Mouse (Mus musculus) ES-E14 (cell line): ENCODE results near the gene Dhrs1. TPM values are rescaled to one million over a fixed set of nuclear protein-coding genes. Genes with fewer than 3 reads are reported as not detected.
A peak's percentile ranks its signal among the peaks of the same experiment; 100 is the strongest.

Source experiments
- DNase-seq: peaks from one replicate; pipeline ENCODE4 v3.0.0-alpha.2; 2013; ENCODE audit warnings: low read depth, low spot score
- H3K27ac ChIP-seq: 2 replicates; pipeline ENCODE4 v1.5.1; 2012; ENCODE audit warnings: low read depth, mild to moderate bottlenecking, low read length, moderate library complexity, mixed read lengths; ENCODE audit not compliant: poor library complexity, insufficient read depth, severe bottlenecking
- H3K36me3 ChIP-seq: 2 replicates; pipeline ENCODE4 v1.6.1; 2012; ENCODE audit warnings: mild to moderate bottlenecking, low read length, moderate library complexity, mixed read lengths; ENCODE audit not compliant: control insufficient read depth, poor library complexity, insufficient read depth, severe bottlenecking
- H3K4me1 ChIP-seq, 2 experiments: fragments of 150-350 bp in 1 of 2; sonication (generic) in 1 of 2; 2 replicates each; pipeline ENCODE4 v1.6.1; 2012; ENCODE audit warnings: low read length in 2 of 2, mild to moderate bottlenecking in 1 of 2, mixed read lengths in 1 of 2; ENCODE audit not compliant: control insufficient read depth in 2 of 2, insufficient read depth in 2 of 2, poor library complexity in 1 of 2
- H3K4me3 ChIP-seq, 2 experiments: fragments of 150-350 bp in 1 of 2; sonication (generic) in 1 of 2; 2 replicates each; pipeline ENCODE4 v1.5.1; 2012; ENCODE audit warnings: low read length in 2 of 2, low read depth in 1 of 2, mild to moderate bottlenecking in 1 of 2, mixed read lengths in 1 of 2; ENCODE audit not compliant: insufficient read depth in 1 of 2, poor library complexity in 1 of 2, severe bottlenecking in 1 of 2
- H3K9ac ChIP-seq: 2 replicates; pipeline ENCODE4 v1.6.1; 2012; ENCODE audit warnings: low read depth, mild to moderate bottlenecking, low read length, mixed read lengths; ENCODE audit not compliant: poor library complexity, insufficient read depth, severe bottlenecking
- H3K9me3 ChIP-seq: fragments of 150-350 bp; sonication (generic); 2 replicates; pipeline ENCODE4 v1.6.1; 2012; ENCODE audit warnings: low read depth, mild to moderate bottlenecking, low read length; ENCODE audit not compliant: control insufficient read depth, insufficient read depth
- CHD2 ChIP-seq: IDR thresholded peaks from 2 replicates; pipeline ENCODE4 v1.6.1; 2014; ENCODE audit warnings: mild to moderate bottlenecking, low read depth, low read length, inconsistent platforms
- HCFC1 ChIP-seq: IDR thresholded peaks from 2 replicates; pipeline ENCODE4 v1.6.1; 2012; ENCODE audit warnings: low read length, inconsistent platforms, borderline replicate concordance; ENCODE audit not compliant: insufficient read depth
- MAFK ChIP-seq: IDR thresholded peaks from 2 replicates; pipeline ENCODE4 v1.6.1; 2014; ENCODE audit warnings: mild to moderate bottlenecking, low read depth, low read length, inconsistent platforms; ENCODE audit not compliant: insufficient read depth
- ZC3H11A ChIP-seq: IDR thresholded peaks from 2 replicates; pipeline ENCODE4 v1.6.1; 2012; ENCODE audit warnings: low read depth, mild to moderate bottlenecking, inconsistent platforms, low read length, borderline replicate concordance
- ZNF384 ChIP-seq: IDR thresholded peaks from 2 replicates; pipeline ENCODE4 v1.6.1; 2012; ENCODE audit warnings: low read depth, low read length, inconsistent platforms
- in situ Hi-C, 2 experiments: fragments of 600-800 bp; cut with MboI; formaldehyde crosslinking; loops; one replicate each; pipeline ENCODE4 v1.15.1; 2025; ENCODE audit warnings: low sequenced_read_pairs in 2 of 2, inconsistent platforms in 1 of 2; ENCODE audit not compliant: unreplicated experiment in 2 of 2
- total RNA-seq: library from RNA; depleted of rRNA; stranded (reverse); fragments of 300-350 nt; gene quantifications from 2 replicates; pipeline ENCODE4 v1.2.3, GENCODE M21; 2012

The Dhrs1 gene
- total RNA-seq, 1 experiment = 9.6 TPM

- Histone ChIP-seq H3K36me3 (peaks cover 21% of the 10 kb centered on the region), H3K9ac (peak overlapping the region; percentile 19; the same call in 1 of the 2 replicates), H3K9me3 (no peaks in the 10 kb centered on the region), H3K27ac (no peak overlapping the region), H3K4me1 (peaks cover 2 to 3% of the 10 kb centered on the region in 2 experiments; a peak in 2 of 4 replicates), H3K4me3 (peak overlapping the region; percentile 95 to 100)
- in situ Hi-C loops = no loop called here
- DNase-seq = no peak
- TF ChIP-seq MAFK (no peak), ZNF384 (peak; percentile 65; the same call in 1 of the 2 replicates)
Observed at GRCm38 (mm10) chr14:55747051-55747847, 1.8 kb upstream of the Dhrs1 start.

GRCm38 (mm10) chr14:55745861-55746237 lies 359 bp upstream of the Dhrs1 start:
- Histone ChIP-seq H3K9me3 (no peaks in the 10 kb centered on the region), H3K36me3 (peaks cover 11% of the 10 kb centered on the region), H3K27ac (no peak overlapping the region), H3K4me3 (peak overlapping the region; percentile 95 to 100), H3K4me1 (peaks cover 2 to 3% of the 10 kb centered on the region in 2 experiments; a peak in 2 of 4 replicates), H3K9ac (peak overlapping the region; percentile 92)
- TF ChIP-seq MAFK (no peak), ZC3H11A (no peak), ZNF384 (0 out of 2 replicates have a peak, but pooled peaks have one; percentile 7), HCFC1 (peak; percentile 7; the same call in 1 of the 2 replicates), CHD2 (no peak)
- DNase-seq = no peak
- in situ Hi-C loops = no loop called here

GRCm38 (mm10) chr14:55743711-55744110 lies 1.8 kb downstream of the Dhrs1 start:
- peaks cover 2% of the 10 kb centered on the region; the same call in 1 of the 2 replicates for H3K36me3 ChIP-seq

GRCm38 (mm10) chr14:55737086-55737687 lies 8.3 kb downstream of the Dhrs1 start:
- in situ Hi-C loops = no loop called here
- no peaks in the 10 kb centered on the region for H3K9me3 ChIP-seq
- no peaks in the 10 kb centered on the region for H3K4me1 ChIP-seq
- no peak overlapping the region for H3K9ac ChIP-seq
- TF ChIP-seq HCFC1 = no peak
- no peak for TF ChIP-seq ZC3H11A
- TF ChIP-seq CHD2 = no peak
- no peak overlapping the region for H3K27ac ChIP-seq
- H3K36me3 ChIP-seq = peaks cover 2% of the 10 kb centered on the region; the same call in 1 of the 2 replicates
- H3K4me3 ChIP-seq = no peak overlapping the region
- no peak for DNase-seq

More at GRCm38 (mm10) chr14:55743711-55744110, 1.8 kb downstream of the Dhrs1 start:
- no peak overlapping the region for H3K4me3 ChIP-seq
- peak; percentile 75 for DNase-seq
- H3K9me3 ChIP-seq = no peaks in the 10 kb centered on the region
- H3K27ac ChIP-seq = no peak overlapping the region
- TF ChIP-seq ZC3H11A (peak; percentile 95), CHD2 (no peak), HCFC1 (peak; percentile 35; the same call in 1 of the 2 replicates), MAFK (no peak), ZNF384 (0 out of 2 replicates have a peak, but pooled peaks have one; percentile 6)
- no peak overlapping the region for H3K9ac ChIP-seq
- in situ Hi-C loops = loop anchor here in 1 of 2 experiments (5.0 kb wide), 1 partner anchor 61 kb away; the partner anchor contains the start of gene Tinf2
- peaks cover 2 to 3% of the 10 kb centered on the region in 2 experiments; a peak in 2 of 4 replicates for H3K4me1 ChIP-seq
